Mouse (Mus musculus) heart, embryonic 13.5 days (tissue): Measurements from ENCODE around the gene Tekt1. TPM values are rescaled to one million over a fixed set of nuclear protein-coding genes. Genes with fewer than 3 reads are reported as not detected.

Experiments used
- ATAC-seq: fragments of 200-750 bp; cut with Nextera tagmentation; 2 replicates; pipeline ENCODE4 v1.8.0; 2017; ENCODE audit warnings: moderate TSS enrichment; ENCODE audit not compliant: insufficient number of reproducible peaks, low FRiP score, low TSS enrichment; ENCODE audit errors: extremely low read depth
- H3K27ac ChIP-seq: fragments of 300-500 bp; sonication (generic); replicated peaks from 2 replicates; pipeline ENCODE4 v1.5.1; 2015; ENCODE audit warnings: moderate library complexity, mild to moderate bottlenecking, inconsistent platforms
- H3K27me3 ChIP-seq: fragments of 300-500 bp; sonication (generic); replicated peaks from 2 replicates; pipeline ENCODE4 v1.6.1; 2015; ENCODE audit warnings: mild to moderate bottlenecking, inconsistent platforms
- H3K36me3 ChIP-seq: fragments of 300-500 bp; sonication (generic); 2 replicates; pipeline ENCODE4 v1.6.1; 2015; ENCODE audit warnings: mild to moderate bottlenecking, inconsistent platforms
- H3K4me1 ChIP-seq: fragments of 300-500 bp; sonication (generic); 2 replicates; pipeline ENCODE4 v1.6.1; 2015; ENCODE audit warnings: inconsistent platforms
- H3K4me2 ChIP-seq: fragments of 300-500 bp; sonication (generic); 2 replicates; pipeline ENCODE4 v1.6.1; 2015; ENCODE audit warnings: inconsistent platforms, mild to moderate bottlenecking, moderate library complexity
- H3K4me3 ChIP-seq: fragments of 300-500 bp; sonication (generic); 2 replicates; pipeline ENCODE4 v1.5.1; 2015; ENCODE audit warnings: moderate library complexity, mild to moderate bottlenecking, inconsistent platforms
- H3K9ac ChIP-seq: fragments of 300-500 bp; sonication (generic); 2 replicates; pipeline ENCODE4 v1.6.1; 2015; ENCODE audit warnings: inconsistent platforms, mild to moderate bottlenecking, moderate library complexity
- H3K9me3 ChIP-seq: fragments of 300-500 bp; sonication (generic); 2 replicates; pipeline ENCODE4 v1.6.1; 2016; ENCODE audit warnings: inconsistent platforms
- WGBS: fragments of 180-500 bp; shearing (Covaris S2); methylation state at CpG from one replicate; pipeline ENCODE4 v1.1.7; 2015; ENCODE audit warnings: mixed read lengths; 5-methylcytosine and 5-hydroxymethylcytosine counted together
- polyA plus RNA-seq: library from polyadenylated mRNA; unstranded; fragments of >200 nt; fragmentation: Nextera tagmentation; extraction: Ambion mirVana; gene quantifications from 2 replicates; pipeline ENCODE4 v1.2.1, GENCODE M21; 2015

Gene Tekt1
- polyA plus RNA-seq, 1 experiment from 2014 or later = 0.47 TPM

DNA sequence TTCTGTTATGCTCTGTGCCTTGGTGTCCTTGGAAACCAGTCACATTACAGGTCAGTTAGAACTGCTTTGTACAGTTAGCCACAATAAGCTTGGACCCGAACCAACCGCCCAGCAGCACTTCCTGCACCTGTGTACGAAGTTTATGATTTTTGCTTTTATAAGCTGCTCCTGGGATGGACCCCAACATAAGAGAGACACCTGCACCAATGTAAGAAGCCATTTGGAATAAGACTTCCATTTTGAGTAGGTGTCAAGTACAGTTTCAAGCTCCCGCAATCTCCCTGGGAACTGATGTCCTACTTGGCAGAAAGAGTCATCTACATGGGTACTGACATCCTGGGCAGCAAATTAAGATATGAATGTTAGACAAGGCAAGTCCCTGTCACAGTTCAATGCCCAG lies 22.5 kb downstream of the Tekt1 start:
- 80% methylated on average over 4 of the region's 4 CpGs for WGBS
- H3K9ac ChIP-seq = no peak overlapping the region
- no peaks in the 10 kb centered on the region for H3K4me1 ChIP-seq
- H3K4me2 ChIP-seq = no peak overlapping the region
- no peaks in the 10 kb centered on the region for H3K9me3 ChIP-seq
- no peak overlapping the region for H3K27ac ChIP-seq
- no peak overlapping the region for H3K4me3 ChIP-seq
- no peaks in the 10 kb centered on the region for H3K36me3 ChIP-seq
- ATAC-seq = no peak
- peaks cover 8% of the 10 kb centered on the region; the same call in 1 of the 2 replicates for H3K27me3 ChIP-seq

DNA sequence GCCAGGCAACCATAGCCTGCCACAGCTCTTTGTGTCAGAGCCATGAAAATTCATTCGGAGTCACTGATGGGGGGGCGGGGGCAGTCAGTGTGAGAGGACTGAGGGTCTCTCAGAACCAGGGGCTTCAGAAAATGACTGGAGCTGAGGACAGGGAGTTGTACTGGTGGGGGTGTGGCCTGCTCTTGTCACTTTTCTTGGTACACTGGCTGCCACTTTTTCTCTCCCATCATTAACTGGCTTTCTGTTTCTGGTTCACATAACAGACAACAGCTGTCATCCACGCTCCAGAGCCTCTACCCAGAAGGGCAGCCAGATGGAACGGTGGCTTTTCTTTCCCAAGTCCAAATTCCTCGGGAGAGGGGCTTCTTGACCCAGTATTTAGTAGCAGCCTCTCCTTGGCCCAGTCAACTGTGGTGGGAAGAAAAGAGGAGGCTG lies 23.8 kb downstream of the Tekt1 start:
- 57% methylated on average over 5 of the region's 5 CpGs for WGBS
- no peak for ATAC-seq
- Histone ChIP-seq H3K4me3 (no peak overlapping the region), H3K27ac (no peak overlapping the region), H3K4me2 (no peak overlapping the region), H3K36me3 (no peaks in the 10 kb centered on the region), H3K9ac (no peak overlapping the region), H3K4me1 (no peaks in the 10 kb centered on the region), H3K27me3 (peaks cover 8% of the 10 kb centered on the region; the same call in 1 of the 2 replicates), H3K9me3 (no peaks in the 10 kb centered on the region)

DNA sequence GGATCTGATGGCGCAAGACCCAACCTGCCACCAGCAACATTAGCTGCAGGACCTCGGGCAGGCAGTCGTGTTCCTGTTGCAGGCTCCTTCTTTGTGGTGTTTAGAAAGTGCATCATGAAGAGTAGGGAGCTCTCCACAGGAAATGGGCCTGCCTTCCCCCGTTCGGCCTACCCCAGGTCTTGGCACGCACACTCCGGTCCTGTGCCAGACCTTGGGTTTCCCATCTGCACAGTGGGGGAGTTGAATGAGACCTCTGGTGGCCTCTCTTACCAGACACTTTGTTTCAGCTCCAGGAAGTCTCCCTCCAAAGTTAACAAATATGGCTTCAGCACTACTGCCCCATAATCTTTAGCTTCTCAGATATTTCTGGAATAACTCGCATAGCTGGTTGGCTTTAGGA lies 25.5 kb downstream of the Tekt1 start:
- H3K27ac ChIP-seq = no peak overlapping the region
- no peaks in the 10 kb centered on the region for H3K9me3 ChIP-seq
- WGBS = 72% methylated on average over 8 of the region's 8 CpGs
- H3K27me3 ChIP-seq = peaks cover 8% of the 10 kb centered on the region; the same call in 1 of the 2 replicates
- no peak overlapping the region for H3K4me3 ChIP-seq
- no peaks in the 10 kb centered on the region for H3K36me3 ChIP-seq
- no peaks in the 10 kb centered on the region for H3K4me1 ChIP-seq
- no peak overlapping the region for H3K9ac ChIP-seq
- H3K4me2 ChIP-seq = no peak overlapping the region
- no peak for ATAC-seq

DNA sequence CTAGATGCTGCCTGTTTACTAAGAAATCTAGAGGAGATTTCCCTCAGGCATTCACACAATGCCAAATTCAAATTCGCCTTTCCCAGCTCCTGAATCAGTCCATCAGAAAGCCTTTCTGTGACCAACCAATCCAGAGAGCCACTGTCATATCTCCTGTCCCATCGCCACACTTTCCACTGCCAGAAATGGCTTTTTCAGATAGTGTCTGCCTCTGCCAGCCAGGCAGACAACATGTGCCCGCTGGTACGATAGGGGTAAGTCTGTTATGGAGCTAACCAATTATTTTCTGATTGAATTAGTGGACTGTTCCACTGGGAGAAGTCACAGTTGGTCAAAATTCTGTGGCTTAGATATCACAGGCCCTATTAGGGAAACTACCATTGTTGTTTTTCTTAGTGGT lies 27.6 kb downstream of the Tekt1 start:
- no peak overlapping the region for H3K9ac ChIP-seq
- 70% methylated on average over 4 of the region's 4 CpGs for WGBS

DNA sequence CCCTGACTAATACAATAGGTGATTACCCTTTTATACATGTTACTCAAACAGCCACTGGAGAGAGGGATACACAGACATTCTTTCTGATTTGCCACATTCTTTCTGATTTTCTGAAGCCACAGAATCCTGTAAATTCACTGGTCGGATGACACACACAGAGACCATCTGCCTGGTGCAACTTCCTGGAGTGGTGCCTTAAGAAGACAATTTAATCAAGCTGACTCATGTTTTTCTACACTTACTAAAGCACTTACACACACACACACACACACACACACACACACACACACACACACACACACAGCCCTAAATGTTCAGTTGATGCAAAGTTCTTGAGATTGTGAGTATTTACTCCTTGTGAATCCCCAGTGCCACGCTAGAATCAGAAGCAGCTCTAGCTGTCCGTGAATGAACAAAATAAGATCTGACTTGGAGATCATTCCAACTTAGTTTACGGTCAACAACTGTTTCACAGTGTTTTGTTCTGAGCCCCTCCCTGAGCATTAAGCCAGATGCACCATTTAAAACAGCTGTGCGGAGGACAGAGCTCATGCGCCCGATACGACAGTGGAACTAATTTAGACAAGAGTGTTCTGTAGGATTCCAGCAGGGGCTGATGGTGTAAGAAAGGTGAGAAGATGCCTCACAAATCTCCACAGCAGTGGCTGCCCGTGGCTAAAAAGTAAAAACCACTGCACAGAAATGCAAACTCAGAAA lies 29.1 kb downstream of the Tekt1 start:
- no peak overlapping the region for H3K4me3 ChIP-seq
- WGBS = 75% methylated on average over 9 of the region's 9 CpGs
- H3K9me3 ChIP-seq = no peaks in the 10 kb centered on the region
- H3K36me3 ChIP-seq = no peaks in the 10 kb centered on the region
- no peaks in the 10 kb centered on the region for H3K4me1 ChIP-seq
- H3K27ac ChIP-seq = no peak overlapping the region
- no peak overlapping the region for H3K4me2 ChIP-seq
- H3K9ac ChIP-seq = no peak overlapping the region
- no peak for ATAC-seq
- H3K27me3 ChIP-seq = no peaks in the 10 kb centered on the region

More for the DNA sequence above, 27.6 kb downstream of the Tekt1 start:
- Histone ChIP-seq H3K9me3 (no peaks in the 10 kb centered on the region), H3K4me2 (no peak overlapping the region), H3K4me1 (no peaks in the 10 kb centered on the region), H3K36me3 (no peaks in the 10 kb centered on the region), H3K4me3 (no peak overlapping the region), H3K27me3 (no peaks in the 10 kb centered on the region), H3K27ac (no peak overlapping the region)
- no peak for ATAC-seq

DNA sequence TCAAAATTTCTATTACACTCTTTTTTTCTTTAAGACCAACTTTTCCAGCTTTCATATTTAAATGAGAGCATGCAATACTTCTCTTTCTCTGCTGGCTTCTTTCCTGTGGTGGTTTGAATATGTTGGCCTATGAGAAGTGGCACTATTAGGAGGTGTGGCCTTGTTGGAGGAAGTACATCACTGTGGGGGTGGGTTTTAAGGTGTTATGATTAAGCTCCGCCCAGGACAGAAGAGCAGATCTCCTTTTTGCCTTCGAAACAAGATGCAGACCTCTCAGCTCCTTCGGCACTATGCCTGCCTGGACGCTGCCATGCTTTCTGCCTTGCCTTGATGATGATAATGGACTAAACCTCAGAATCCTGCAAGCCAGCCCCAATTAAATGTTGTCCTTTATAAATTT lies 36.5 kb downstream of the Tekt1 start:
- H3K4me3 ChIP-seq = no peak overlapping the region
- ATAC-seq = no peak
- H3K27me3 ChIP-seq = no peaks in the 10 kb centered on the region
- H3K4me1 ChIP-seq = no peaks in the 10 kb centered on the region
- H3K27ac ChIP-seq = no peak overlapping the region
- H3K36me3 ChIP-seq = no peaks in the 10 kb centered on the region
- WGBS = 72% methylated on average over 4 of the region's 4 CpGs
- no peaks in the 10 kb centered on the region for H3K9me3 ChIP-seq
- no peak overlapping the region for H3K4me2 ChIP-seq
- no peak overlapping the region for H3K9ac ChIP-seq

DNA sequence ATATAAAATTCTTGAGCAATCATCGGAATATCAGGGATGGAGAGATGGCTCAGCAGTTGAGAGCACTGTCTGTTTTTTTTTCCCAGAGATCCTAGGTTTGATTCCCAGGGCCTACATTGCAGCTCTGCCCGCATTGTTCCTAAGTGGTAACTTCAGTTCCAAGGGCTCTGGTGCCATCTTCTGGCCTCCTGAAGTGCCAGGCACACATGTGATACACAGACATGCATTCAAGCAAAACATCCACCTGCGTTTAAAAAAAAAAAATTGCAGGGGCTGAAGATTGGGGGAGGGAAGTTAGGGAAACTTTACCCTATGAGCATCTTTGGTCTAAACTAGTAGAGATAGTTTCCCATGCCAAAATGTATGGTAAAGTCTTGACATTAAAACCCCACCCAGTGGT lies 37.8 kb downstream of the Tekt1 start:
- Histone ChIP-seq H3K9ac (no peak overlapping the region), H3K4me2 (no peak overlapping the region), H3K27me3 (0 out of 2 replicates have a peak, but pooled peaks cover 5% of the 10 kb centered on the region), H3K4me1 (no peaks in the 10 kb centered on the region), H3K36me3 (no peaks in the 10 kb centered on the region), H3K27ac (no peak overlapping the region), H3K9me3 (no peaks in the 10 kb centered on the region), H3K4me3 (no peak overlapping the region)
- WGBS = 57% methylated on average over 3 of the region's 3 CpGs
- no peak for ATAC-seq

DNA sequence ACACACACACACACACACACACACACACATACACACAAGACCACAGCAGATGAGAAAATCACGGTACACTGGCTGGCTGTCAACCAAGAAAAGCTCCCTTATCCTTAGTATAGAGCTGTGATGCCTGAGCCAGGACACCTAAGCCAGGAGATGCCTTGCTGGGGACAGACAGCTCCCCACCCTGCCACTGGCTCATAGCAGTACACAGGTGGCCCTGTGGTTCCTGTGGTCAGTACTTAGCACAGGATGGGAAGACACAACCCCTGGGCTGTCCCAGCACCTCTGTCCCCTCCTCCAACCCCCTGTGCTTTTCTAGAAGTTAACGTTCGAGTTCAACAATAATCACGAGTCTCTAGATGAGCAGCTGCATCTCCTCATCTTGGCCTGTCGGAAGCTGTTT lies 44.2 kb downstream of the Tekt1 start:
- Histone ChIP-seq H3K4me2 (no peak overlapping the region), H3K4me1 (peaks cover 7% of the 10 kb centered on the region; the same call in 1 of the 2 replicates), H3K27ac (no peak overlapping the region), H3K36me3 (no peaks in the 10 kb centered on the region), H3K9ac (no peak overlapping the region), H3K4me3 (no peak overlapping the region), H3K9me3 (no peaks in the 10 kb centered on the region), H3K27me3 (peaks cover 65% of the 10 kb centered on the region)
- WGBS = 66% methylated on average over 5 of the region's 5 CpGs
- no peak for ATAC-seq

DNA sequence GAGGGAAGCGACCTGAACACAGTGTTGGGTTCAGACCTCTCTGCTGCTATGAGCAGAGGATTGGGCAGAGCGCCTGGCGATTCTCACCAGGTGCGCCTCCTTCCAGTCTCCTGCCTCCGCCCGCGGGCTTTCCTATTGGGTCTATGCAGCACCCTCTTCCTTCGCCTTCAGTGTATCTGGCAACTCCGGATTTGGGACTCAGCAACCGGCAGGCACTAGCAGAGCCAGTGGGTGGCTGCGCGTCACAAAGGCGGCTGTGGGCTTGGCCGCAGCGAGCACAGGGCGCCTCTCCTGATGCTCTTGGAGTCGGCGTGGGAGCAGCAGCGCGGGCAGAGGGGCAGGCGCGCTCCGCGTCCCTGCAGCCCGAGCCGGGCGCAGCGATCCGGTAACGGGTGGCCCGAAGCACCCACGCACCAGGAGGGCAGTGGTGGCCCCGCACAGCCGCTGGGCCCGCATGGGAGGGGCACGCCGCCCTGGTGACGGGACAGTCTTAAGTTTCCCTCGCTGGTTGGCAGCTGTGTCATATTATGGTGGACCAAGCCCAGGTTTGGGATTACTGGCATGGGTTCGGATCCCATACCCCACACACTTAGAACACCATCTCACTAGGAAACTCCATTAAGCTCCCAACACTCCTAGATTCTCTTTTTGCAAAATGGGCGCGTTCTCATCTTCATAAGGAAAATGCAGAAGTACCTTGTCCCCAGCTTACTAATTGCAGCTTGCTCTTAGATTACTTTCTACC lies 47.9 kb downstream of the Tekt1 start, which contains the start of gene Fbxo39:
Fbxo39 (plus strand) TSS at position 294 of the 745 bp plus-strand sequence.
- Histone ChIP-seq H3K4me1 (peaks cover 8% of the 10 kb centered on the region), H3K4me3 (peak within 1 kb of the TSS; percentile 42), H3K9ac (peak within 1 kb of the TSS; percentile 42; the same call in 1 of the 2 replicates), H3K27me3 (peaks cover 65% of the 10 kb centered on the region), H3K27ac (no peak within 1 kb of the TSS), H3K36me3 (no peaks in the 10 kb centered on the region), H3K4me2 (peak within 1 kb of the TSS; percentile 66), H3K9me3 (no peaks in the 10 kb centered on the region)
- no peak for ATAC-seq
- WGBS = 8% methylated on average over 42 of the region's 42 CpGs

DNA sequence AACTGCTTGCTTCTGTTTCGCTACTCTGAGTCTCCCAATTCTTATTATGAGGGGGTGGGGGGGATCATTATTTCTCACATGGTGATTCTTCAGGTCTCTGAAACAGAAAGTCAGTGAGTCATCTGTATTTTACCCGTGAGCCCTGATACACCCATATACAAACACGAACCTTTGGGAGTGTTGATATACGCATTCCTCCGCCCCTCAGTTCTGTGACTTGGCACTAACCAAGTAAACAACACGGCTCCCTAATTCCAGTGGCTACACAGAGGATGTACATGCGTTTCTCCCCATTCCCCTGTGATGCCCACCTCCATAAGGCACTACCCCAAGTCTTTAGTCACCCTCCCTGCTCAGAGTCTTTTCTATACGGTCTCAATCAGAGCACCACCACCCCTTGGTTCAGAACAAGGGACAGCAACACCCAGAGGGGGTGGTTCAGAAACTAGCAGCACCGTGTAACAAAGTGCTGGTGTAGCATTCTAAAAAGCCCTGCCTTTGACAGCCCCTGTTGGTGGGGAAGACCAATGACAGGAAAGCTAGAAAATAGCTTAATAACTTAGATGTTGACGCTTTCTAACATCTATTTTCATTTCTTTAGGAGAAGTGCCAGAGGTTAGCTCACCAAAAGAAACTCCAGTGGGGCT lies 50.8 kb downstream of the Tekt1 start:
- H3K4me1 ChIP-seq = peaks cover 18% of the 10 kb centered on the region
- WGBS = 79% methylated on average over 10 of the region's 10 CpGs
- H3K36me3 ChIP-seq = no peaks in the 10 kb centered on the region
- ATAC-seq = no peak
- peaks cover 39% of the 10 kb centered on the region for H3K27me3 ChIP-seq
- H3K4me3 ChIP-seq = no peak overlapping the region
- H3K9me3 ChIP-seq = no peaks in the 10 kb centered on the region
- H3K27ac ChIP-seq = no peak overlapping the region
- H3K4me2 ChIP-seq = no peak overlapping the region
- H3K9ac ChIP-seq = no peak overlapping the region

DNA sequence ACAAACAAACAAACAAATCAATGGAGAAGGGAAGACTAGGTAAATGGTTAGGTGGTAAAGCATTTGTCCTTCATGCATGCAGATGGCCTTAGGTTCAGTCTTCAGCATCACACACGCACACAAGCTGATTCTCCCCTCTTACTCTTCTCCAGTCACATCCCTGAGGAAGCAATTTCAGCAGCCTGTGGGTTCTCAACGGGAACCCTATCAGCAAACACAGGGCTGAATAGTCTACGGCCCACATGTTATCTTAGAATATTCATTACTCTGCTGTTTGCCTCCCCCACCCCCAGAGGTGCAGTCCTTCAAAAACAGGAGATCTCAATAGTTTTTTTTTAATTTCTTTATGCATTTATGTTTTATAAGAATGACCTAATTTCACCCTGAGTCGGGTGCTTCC lies 51.8 kb downstream of the Tekt1 start:
- Histone ChIP-seq H3K27me3 (peaks cover 31% of the 10 kb centered on the region), H3K4me2 (no peak overlapping the region), H3K27ac (no peak overlapping the region), H3K9me3 (no peaks in the 10 kb centered on the region), H3K4me3 (no peak overlapping the region), H3K36me3 (no peaks in the 10 kb centered on the region), H3K9ac (no peak overlapping the region), H3K4me1 (peaks cover 18% of the 10 kb centered on the region)
- ATAC-seq = no peak
- 55% methylated on average over 4 of the region's 4 CpGs for WGBS
